Mouse (Mus musculus): ENCODE data around the gene Bach2. TPM values are rescaled to one million over a fixed set of nuclear protein-coding genes. Genes with fewer than 3 reads are reported as not detected.

The Bach2 gene
- total RNA-seq (2015): 3.3 and 3.6 TPM in 2 replicates
- 0.99 and 1.2 TPM in 2 replicates for total RNA-seq (2017)

GRCm38 (mm10) chr4:32238366-32238854 lies at the start of gene Bach2:
Gene Bach2, plus strand, starts transcription at chr4:32238804.
- peak; percentile 85 for ATAC-seq (ENCODE audit: poor library complexity, severe bottlenecking)

- ATAC-seq (ENCODE audit: poor library complexity, severe bottlenecking): peak; percentile 60
These were observed 49.1 kb upstream of the Bach2 start for GRCm38 (mm10) chr4:32189416-32190036.

GRCm38 (mm10) chr4:32190506-32190905 lies 48.1 kb upstream of the Bach2 start:
- ATAC-seq (ENCODE audit: poor library complexity, severe bottlenecking): 0 out of 2 replicates have a peak, but pooled peaks have one; percentile 33

- no peak for ATAC-seq (ENCODE audit: poor library complexity, severe bottlenecking)
These were observed 42.4 kb upstream of the Bach2 start for GRCm38 (mm10) chr4:32195945-32196921.

GRCm38 (mm10) chr4:32198031-32198430 lies 40.6 kb upstream of the Bach2 start:
- no peak for ATAC-seq (ENCODE audit: poor library complexity, severe bottlenecking)

- ATAC-seq (ENCODE audit: poor library complexity, severe bottlenecking): no peak
These were observed 40.0 kb upstream of the Bach2 start for GRCm38 (mm10) chr4:32198589-32198988.

GRCm38 (mm10) chr4:32199156-32199555 lies 39.4 kb upstream of the Bach2 start:
- no peak for ATAC-seq (ENCODE audit: poor library complexity, severe bottlenecking)

- ATAC-seq (ENCODE audit: poor library complexity, severe bottlenecking): no peak
These were observed 37.5 kb upstream of the Bach2 start for GRCm38 (mm10) chr4:32201114-32201513.

GRCm38 (mm10) chr4:32202362-32202761 lies 36.2 kb upstream of the Bach2 start:
- ATAC-seq (ENCODE audit: poor library complexity, severe bottlenecking): no peak

- no peak for ATAC-seq (ENCODE audit: poor library complexity, severe bottlenecking)
These were observed 33.8 kb upstream of the Bach2 start for GRCm38 (mm10) chr4:32204819-32205218.

GRCm38 (mm10) chr4:32205825-32206224 lies 32.8 kb upstream of the Bach2 start:
- no peak for ATAC-seq (ENCODE audit: poor library complexity, severe bottlenecking)

GRCm38 (mm10) chr4:32209995-32210394 lies 28.6 kb upstream of the Bach2 start:
- ATAC-seq (ENCODE audit: poor library complexity, severe bottlenecking): no peak

- ATAC-seq (ENCODE audit: poor library complexity, severe bottlenecking): no peak
These were observed 28.0 kb upstream of the Bach2 start for GRCm38 (mm10) chr4:32210424-32211184.

GRCm38 (mm10) chr4:32212593-32212992 lies 26.0 kb upstream of the Bach2 start:
- no peak for ATAC-seq (ENCODE audit: poor library complexity, severe bottlenecking)

GRCm38 (mm10) chr4:32216466-32216865 lies 22.1 kb upstream of the Bach2 start:
- no peak for ATAC-seq (ENCODE audit: poor library complexity, severe bottlenecking)

- ATAC-seq (ENCODE audit: poor library complexity, severe bottlenecking): no peak
These were observed 21.6 kb upstream of the Bach2 start for GRCm38 (mm10) chr4:32217016-32217415.

GRCm38 (mm10) chr4:32217593-32217992 lies 21.0 kb upstream of the Bach2 start:
- no peak for ATAC-seq (ENCODE audit: poor library complexity, severe bottlenecking)

GRCm38 (mm10) chr4:32218371-32218770 lies 20.2 kb upstream of the Bach2 start:
- no peak for ATAC-seq (ENCODE audit: poor library complexity, severe bottlenecking)

- no peak for ATAC-seq (ENCODE audit: poor library complexity, severe bottlenecking)
These were observed 19.0 kb upstream of the Bach2 start for GRCm38 (mm10) chr4:32219428-32220128.

- no peak for ATAC-seq (ENCODE audit: poor library complexity, severe bottlenecking)
These were observed 18.5 kb upstream of the Bach2 start for GRCm38 (mm10) chr4:32220129-32220491.

Data from megakaryocyte, adult 5-6 weeks (primary cell).